Mouse (Mus musculus): ENCODE measurements at regions not wholly inside any gene's neighbourhood (a gene's known extent, or its start where the extent isn't known, plus 50 kb on each side); places are given as distances from the start of the nearest gene placed in this dataset.

- TF ChIP-seq CTCF (IDR thresholded peaks at IDR 0.05; ENCODE audit: low read depth) (no peak), EP300 (IDR thresholded peaks at IDR 0.05; ENCODE audit: low read depth) (no peak)
These were observed 78.0 kb upstream of the Thy1 start for GRCm38 (mm10) chr9:43965171-43965570.
